Mouse (Mus musculus) macrophage (primary cell): ENCODE data around the gene Hoxc5. TPM values are rescaled to one million over a fixed set of nuclear protein-coding genes. Genes with fewer than 3 reads are reported as not detected.

Experiments
- H3K27ac ChIP-seq: fragments of 350-480 bp; formaldehyde crosslinking; 2 replicates; pipeline ENCODE4 v1.9.0; 2021
- H3K36me3 ChIP-seq: fragments of 350-480 bp; formaldehyde crosslinking; 2 replicates; pipeline ENCODE4 v1.9.0; 2021; ENCODE audit errors: inconsistent target
- H3K4me3 ChIP-seq: fragments of 350-480 bp; formaldehyde crosslinking; 2 replicates; pipeline ENCODE4 v1.9.0; 2021; ENCODE audit errors: inconsistent target
- H3K79me2 ChIP-seq: fragments of 350-480 bp; formaldehyde crosslinking; 2 replicates; pipeline ENCODE4 v1.9.0; 2021; ENCODE audit errors: inconsistent target
- WGBS: methylation state at CpG from one replicate; pipeline ENCODE4 v1.1.7; 2026; ENCODE audit warnings: inconsistent platforms; ENCODE audit not compliant: missing documents; 5-methylcytosine and 5-hydroxymethylcytosine counted together
- polyA plus RNA-seq: library from polyadenylated mRNA; stranded (reverse); fragments of 250-400 nt; gene quantifications from 3 replicates; pipeline ENCODE4 v1.2.4, GENCODE M21; 2018; ENCODE audit warnings: inconsistent platforms

Gene Hoxc5
- polyA plus RNA-seq, 1 experiment from 2014 or later: not detected

- H3K36me3 ChIP-seq: no peaks in the 10 kb centered on the region
These were observed 3.5 kb downstream of the Hoxc5 start for GRCm38 (mm10) chr15:102970740-102971139.

DNA sequence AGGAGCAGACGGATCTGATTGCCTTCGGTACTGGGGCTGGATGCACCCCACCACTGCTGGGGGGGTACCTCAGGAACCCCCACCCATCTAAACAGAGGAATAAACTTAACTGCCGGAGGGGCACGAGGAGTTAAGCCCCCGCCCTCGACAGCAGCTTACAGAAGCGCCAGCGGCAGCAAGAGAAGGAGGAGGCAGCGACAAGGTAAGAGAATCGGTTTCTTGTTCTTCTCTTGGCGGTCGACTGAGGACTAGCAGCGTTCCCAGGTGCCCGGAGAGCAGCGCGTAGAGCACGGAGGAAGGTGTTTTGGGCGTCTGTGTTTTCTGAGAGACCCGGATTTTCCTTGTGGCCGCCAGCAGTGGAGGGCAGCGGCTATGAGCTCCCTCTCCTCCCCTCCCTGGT is 5.0 kb downstream of the Hoxc5 start:
- H3K4me3 ChIP-seq: no peak overlapping the region
- no peak overlapping the region for H3K27ac ChIP-seq
- 3% methylated on average over 20 of the region's 21 CpGs for WGBS
- no peaks in the 10 kb centered on the region for H3K79me2 ChIP-seq
- H3K36me3 ChIP-seq: no peaks in the 10 kb centered on the region

More at GRCm38 (mm10) chr15:102970740-102971139, 3.5 kb downstream of the Hoxc5 start:
- Histone ChIP-seq H3K27ac (no peak overlapping the region), H3K79me2 (no peaks in the 10 kb centered on the region), H3K4me3 (no peak overlapping the region)
- WGBS: 4% methylated on average over 11 of the region's 12 CpGs

DNA sequence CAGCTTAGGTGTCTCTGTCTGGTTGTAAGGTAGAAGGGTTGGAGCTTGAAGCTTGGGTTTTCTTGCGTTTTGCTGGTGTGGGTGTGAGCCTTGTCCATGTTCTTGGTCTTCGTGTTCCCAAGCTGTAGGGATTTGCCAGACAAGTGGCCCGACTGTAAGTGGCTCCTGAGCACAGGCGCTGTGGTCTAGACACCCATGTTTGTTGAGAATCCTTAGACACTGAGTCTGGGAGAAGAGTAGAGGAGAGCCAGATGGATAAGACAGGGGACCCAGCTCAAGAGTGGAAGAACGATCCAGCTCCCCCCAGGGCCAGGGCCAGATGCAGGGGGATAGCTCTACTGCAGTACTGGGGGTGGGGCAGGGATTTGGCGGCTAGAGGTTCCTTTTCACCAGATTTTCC is 5.5 kb downstream of the Hoxc5 start:
- WGBS: 16% methylated on average over 6 of the region's 6 CpGs
- Histone ChIP-seq H3K4me3 (no peak overlapping the region), H3K79me2 (no peaks in the 10 kb centered on the region), H3K36me3 (no peaks in the 10 kb centered on the region), H3K27ac (no peak overlapping the region)

- Histone ChIP-seq H3K79me2 (no peaks in the 10 kb centered on the region), H3K36me3 (no peaks in the 10 kb centered on the region), H3K27ac (no peak overlapping the region), H3K4me3 (no peak overlapping the region)
- 18% methylated on average over 7 of the region's 7 CpGs for WGBS
These were observed 7.8 kb downstream of the Hoxc5 start for GRCm38 (mm10) chr15:102975034-102975433.

- Histone ChIP-seq H3K79me2 (no peaks in the 10 kb centered on the region), H3K4me3 (no peak overlapping the region), H3K36me3 (no peaks in the 10 kb centered on the region), H3K27ac (no peak overlapping the region)
- 3% methylated on average over 21 of the region's 21 CpGs for WGBS
These were observed 8.5 kb downstream of the Hoxc5 start for GRCm38 (mm10) chr15:102975688-102976111.

DNA sequence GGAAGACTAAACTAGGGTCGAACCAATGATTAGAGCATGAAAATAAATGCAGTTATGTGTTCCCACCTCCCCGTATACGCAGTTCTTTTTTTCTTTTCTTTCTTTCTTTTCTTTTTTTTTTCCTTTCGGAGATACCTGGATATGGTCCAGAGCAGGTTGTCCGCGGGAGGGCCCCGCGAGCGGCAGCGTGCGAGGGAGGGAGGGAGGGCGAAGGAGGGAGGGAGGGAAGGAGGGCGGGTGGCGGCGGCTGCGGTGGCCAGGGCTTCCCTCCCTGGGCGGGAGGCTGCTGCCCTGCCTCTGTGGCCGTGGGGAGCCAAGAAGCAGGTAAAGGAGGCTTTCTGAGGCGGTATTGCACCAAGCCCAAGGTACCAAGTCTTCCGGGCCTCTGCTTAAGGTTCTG is 8.9 kb downstream of the Hoxc5 start, which contains the start of gene Hoxc9:
TSS of gene Hoxc9 (plus strand) at position 269 of the 400 bp plus-strand sequence.
- no peaks in the 10 kb centered on the region for H3K79me2 ChIP-seq
- no peak within 1 kb of the TSS for H3K27ac ChIP-seq
- WGBS: 4% methylated on average over 6 of the region's 20 CpGs
- H3K4me3 ChIP-seq: no peak within 1 kb of the TSS
- H3K36me3 ChIP-seq: no peaks in the 10 kb centered on the region

DNA sequence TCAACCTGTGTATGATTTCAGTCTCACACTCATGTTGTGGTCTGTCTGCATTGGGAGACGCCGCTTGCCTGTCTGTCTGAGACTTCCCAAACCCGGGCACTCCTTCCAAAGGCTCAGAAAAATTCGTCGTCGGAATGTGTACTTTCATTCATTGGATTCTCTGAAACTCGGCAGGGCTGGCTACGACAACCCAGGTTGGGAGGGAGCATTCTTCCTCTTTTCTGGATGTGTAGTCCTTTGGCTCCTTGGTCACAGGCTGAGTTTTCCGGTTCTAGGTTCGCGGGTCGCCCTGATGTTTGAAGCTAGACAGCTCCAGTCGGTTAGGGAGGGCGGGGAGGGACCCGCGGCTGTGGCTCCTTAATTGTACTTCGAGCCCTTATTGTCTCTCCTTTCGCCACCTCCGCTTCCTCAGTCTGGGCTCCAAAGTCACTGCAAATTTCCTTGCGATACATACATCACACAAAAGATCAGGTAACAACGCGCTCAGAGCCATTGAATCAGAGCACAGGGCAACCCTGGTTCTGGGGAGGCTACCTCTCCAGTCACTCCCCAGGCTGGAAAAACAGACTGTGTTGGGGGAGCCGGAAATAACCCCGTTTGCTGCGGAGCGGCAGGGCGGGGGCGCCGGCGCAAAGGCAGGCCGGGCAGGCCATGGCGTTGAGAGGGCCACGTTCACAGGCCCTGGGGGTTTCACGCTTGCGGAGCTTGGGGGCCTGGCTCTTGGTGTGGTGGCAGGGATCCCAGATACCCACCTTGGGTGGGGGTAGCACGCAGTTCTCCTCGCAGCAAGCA is 9.6 kb downstream of the Hoxc5 start:
- no peak overlapping the region for H3K4me3 ChIP-seq
- no peaks in the 10 kb centered on the region for H3K79me2 ChIP-seq
- WGBS: 4% methylated on average over 37 of the region's 37 CpGs

DNA sequence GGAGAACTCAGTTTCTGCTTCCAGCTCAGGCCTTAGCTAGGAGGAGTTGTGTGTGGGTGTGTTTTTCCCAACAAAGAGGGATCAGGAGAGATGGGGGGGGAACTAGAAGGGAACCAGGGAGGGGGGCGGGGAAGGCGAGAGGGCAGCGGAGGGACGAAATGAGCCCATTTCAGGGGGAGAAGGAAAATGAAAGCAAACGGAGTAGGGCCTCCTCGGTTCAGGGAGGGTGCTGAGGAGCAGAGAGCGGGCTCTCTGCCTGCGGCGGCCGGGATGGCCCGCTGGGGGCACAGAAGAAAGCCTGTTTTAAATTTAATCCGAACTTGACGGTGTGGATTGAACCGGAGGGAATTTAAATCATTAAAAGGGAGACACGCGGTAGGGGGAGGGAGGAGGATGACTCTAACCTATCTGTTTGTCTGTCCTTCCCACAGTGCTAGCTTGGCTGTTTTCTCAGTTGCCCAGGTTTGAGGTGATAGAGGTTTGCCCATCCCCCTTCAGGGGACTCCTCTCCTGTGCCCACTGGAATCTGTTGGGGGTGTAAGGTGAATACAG is 10.3 kb downstream of the Hoxc5 start:
- WGBS: 22% methylated on average over 16 of the region's 16 CpGs
- H3K4me3 ChIP-seq: no peak overlapping the region
- no peaks in the 10 kb centered on the region for H3K79me2 ChIP-seq
- H3K27ac ChIP-seq: no peak overlapping the region
- H3K36me3 ChIP-seq: no peaks in the 10 kb centered on the region

More for the DNA sequence above, 9.6 kb downstream of the Hoxc5 start:
- H3K36me3 ChIP-seq: no peaks in the 10 kb centered on the region
- no peak overlapping the region for H3K27ac ChIP-seq

DNA sequence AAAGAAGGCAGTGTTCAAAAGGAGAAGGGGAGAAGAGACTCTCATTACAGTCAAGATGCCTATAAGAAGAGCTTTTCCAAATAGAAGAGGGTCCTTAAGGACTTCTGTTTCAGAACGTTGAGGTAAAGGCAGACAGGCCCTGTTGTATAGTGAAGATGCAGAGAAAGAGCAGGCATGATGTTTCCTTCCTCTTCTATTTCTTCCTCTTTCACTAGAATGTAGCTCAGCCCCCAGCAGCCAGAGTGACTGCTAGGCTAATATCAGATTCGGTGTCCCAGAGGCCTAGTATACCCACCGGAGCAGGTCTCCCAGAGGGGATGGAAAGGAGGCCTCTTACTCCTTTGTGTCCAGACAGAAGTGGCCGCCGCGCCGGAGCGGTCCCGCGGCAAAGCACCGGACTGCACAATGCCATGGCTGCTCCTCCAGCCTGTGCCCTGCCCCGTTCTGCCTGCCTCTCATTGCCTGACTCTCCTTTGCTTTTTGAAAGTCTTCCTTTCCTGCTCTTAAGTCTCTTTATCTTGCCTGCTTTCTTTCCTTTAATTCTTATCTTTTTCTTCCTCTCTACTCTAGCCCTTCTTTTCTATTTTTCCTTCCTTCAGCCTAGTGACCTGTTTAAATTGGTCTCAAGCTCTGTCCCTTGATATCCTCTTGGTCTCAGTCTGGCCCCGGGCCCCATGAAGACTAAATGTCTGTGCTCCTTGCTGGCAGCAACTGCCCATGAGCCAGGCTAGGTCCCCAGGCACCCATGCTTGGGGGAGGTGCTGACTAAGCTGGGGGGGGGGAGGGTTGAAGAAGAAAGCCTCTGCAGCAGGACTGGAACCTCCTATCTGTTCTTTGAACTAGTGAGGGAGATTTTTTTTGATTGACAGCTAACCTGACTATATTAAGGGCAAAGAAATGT is 11.6 kb downstream of the Hoxc5 start:
- WGBS: 4% methylated on average over 13 of the region's 13 CpGs
- H3K4me3 ChIP-seq: no peak overlapping the region
- H3K79me2 ChIP-seq: no peaks in the 10 kb centered on the region
- H3K36me3 ChIP-seq: no peaks in the 10 kb centered on the region
- H3K27ac ChIP-seq: no peak overlapping the region

DNA sequence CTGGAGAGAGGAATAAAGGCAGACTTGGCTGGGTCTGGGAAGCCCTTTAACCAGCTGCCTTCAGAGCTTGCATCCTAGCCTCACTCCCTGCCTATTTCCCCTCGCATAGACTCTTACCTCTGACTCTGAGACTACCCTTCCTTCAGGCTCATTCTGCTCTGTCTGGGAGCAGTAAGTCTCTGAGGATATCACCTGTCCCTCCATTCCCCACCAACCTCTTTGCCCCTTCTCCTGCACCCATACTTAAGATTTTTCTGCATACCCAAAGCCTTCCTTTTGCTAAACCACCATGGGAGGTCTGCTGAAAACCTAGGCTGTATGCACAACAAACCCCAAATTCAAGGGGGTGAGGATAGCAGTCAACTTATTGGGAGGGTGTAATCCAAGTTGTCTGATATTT is 12.7 kb downstream of the Hoxc5 start:
- H3K79me2 ChIP-seq: no peaks in the 10 kb centered on the region
- H3K36me3 ChIP-seq: no peaks in the 10 kb centered on the region
- no peak overlapping the region for H3K27ac ChIP-seq
- H3K4me3 ChIP-seq: no peak overlapping the region
- 12% methylated on average over 1 of the region's 1 CpGs for WGBS

GRCm38 (mm10) chr15:102980352-102980751 is 13.1 kb downstream of the Hoxc5 start:
- 19% methylated on average over 11 of the region's 11 CpGs for WGBS
- Histone ChIP-seq H3K36me3 (no peaks in the 10 kb centered on the region), H3K79me2 (no peaks in the 10 kb centered on the region), H3K4me3 (no peak overlapping the region), H3K27ac (no peak overlapping the region)

GRCm38 (mm10) chr15:102980912-102981311 is 13.7 kb downstream of the Hoxc5 start:
- Histone ChIP-seq H3K27ac (no peak overlapping the region), H3K4me3 (no peak overlapping the region), H3K36me3 (no peaks in the 10 kb centered on the region), H3K79me2 (no peaks in the 10 kb centered on the region)
- 3% methylated on average over 14 of the region's 14 CpGs for WGBS

DNA sequence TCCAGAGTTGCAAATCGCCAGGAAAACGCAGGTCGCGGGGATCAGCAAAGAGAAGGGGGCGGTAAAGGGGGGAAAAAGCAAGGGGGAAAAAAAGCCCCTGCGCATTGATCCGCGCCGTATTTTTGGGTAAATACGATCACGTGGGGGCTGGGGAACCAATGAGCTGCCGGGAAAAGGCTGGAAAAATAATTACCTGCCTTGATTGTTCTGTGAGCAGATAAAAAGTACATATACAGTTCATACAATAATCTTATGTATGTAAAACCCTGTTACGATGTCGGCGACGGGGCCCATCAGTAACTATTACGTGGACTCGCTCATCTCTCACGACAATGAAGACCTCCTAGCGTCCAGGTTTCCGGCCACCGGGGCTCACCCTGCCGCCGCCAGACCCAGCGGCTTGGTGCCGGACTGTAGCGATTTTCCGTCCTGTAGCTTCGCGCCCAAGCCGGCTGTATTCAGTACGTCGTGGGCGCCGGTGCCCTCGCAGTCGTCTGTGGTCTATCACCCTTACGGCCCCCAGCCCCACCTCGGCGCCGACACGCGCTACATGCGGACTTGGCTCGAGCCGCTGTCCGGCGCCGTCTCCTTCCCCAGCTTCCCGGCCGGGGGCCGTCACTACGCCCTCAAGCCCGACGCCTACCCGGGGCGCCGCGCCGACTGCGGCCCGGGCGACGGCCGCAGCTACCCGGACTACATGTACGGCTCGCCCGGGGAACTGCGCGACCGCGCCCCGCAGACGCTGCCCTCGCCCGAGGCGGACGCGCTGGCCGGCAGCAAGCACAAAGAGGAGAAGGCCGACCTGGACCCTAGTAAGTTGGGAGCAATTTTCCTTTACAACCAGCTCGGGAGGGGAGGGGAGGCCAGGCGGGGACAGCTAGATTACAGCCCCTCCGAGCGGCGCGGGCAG is 14.4 kb downstream of the Hoxc5 start:
- Histone ChIP-seq H3K36me3 (no peaks in the 10 kb centered on the region), H3K27ac (no peak overlapping the region), H3K4me3 (no peak overlapping the region), H3K79me2 (no peaks in the 10 kb centered on the region)
- 3% methylated on average over 87 of the region's 88 CpGs for WGBS

- Histone ChIP-seq H3K4me3 (no peak overlapping the region), H3K27ac (no peak overlapping the region), H3K36me3 (no peaks in the 10 kb centered on the region), H3K79me2 (no peaks in the 10 kb centered on the region)
- WGBS: 14% methylated on average over 12 of the region's 12 CpGs
These were observed 16.5 kb downstream of the Hoxc5 start for GRCm38 (mm10) chr15:102983716-102984115.
